Mouse (Mus musculus) urinary bladder, adult 2 months (tissue): ENCODE measurements around the gene Trappc3l. TPM values are rescaled to one million over a fixed set of nuclear protein-coding genes. Genes with fewer than 3 reads are reported as not detected.

Experiments used
- polyA plus RNA-seq: library from polyadenylated mRNA; depleted of rRNA; stranded (reverse); fragments of >200 nt; gene quantifications from 2 replicates; pipeline ENCODE4 v1.2.3, GENCODE M21; 2012; rRNA removed

Gene Trappc3l
- polyA plus RNA-seq, 1 experiment, result 0.07 TPM

Other genes starting within 250 kb of the Trappc3l start
- gene Sult3a1, start 179.9 kb upstream of the Trappc3l start, polyA plus RNA-seq, result not detected in 2 replicates
- gene Rsph4a, start 132.5 kb upstream of the Trappc3l start, polyA plus RNA-seq, result 1.7 and 1.8 TPM in 2 replicates
- gene Zup1, start 86.3 kb upstream of the Trappc3l start, polyA plus RNA-seq, result 13.2 and 16.1 TPM in 2 replicates
- gene Rwdd1, start 18.0 kb upstream of the Trappc3l start, polyA plus RNA-seq, result 66.1 and 68.9 TPM in 2 replicates
- 0.03 TPM in 1 of 2 replicates, not detected in the other for gene Calhm4, start 6.7 kb downstream of the Trappc3l start, polyA plus RNA-seq
- 7.3 and 7.7 TPM in 2 replicates for gene Calhm5, start 58.9 kb downstream of the Trappc3l start, polyA plus RNA-seq
- 1.8 and 2.4 TPM in 2 replicates for gene Calhm6, start 90.4 kb downstream of the Trappc3l start, polyA plus RNA-seq
- gene Dse, start 170.1 kb downstream of the Trappc3l start, polyA plus RNA-seq, result 15.9 and 17.6 TPM in 2 replicates
- gene Tspyl1, start 244.6 kb downstream of the Trappc3l start, polyA plus RNA-seq, result 52.8 and 58.2 TPM in 2 replicates